In genomic region chr3:126777101-126777500, GRCm38 (mm10) we compare ENCODE assay signal across 12 mouse cellular contexts.
"Had no signal": no experiment of that assay in that cellular context is flagged by ENCODE, and none has a peak within 500 bp of the region (broad histone marks: within the 10 kb centered on the region; RNA-seq: fewer than 3 reads in every experiment).

No protein-coding gene starts in this region.

- DNase-seq: retina, postnatal 1 day; right cerebral cortex, adult 18-20 months; right cerebral cortex, postnatal 14 days; right cerebral cortex, postnatal 25 days; right cerebral cortex, postnatal 4 days; spleen, adult 18-20 months; thymus, adult 18-20 months; thymus, adult 2 months; thymus, postnatal 14 days; thymus, postnatal 25 days; thymus, postnatal 36 days; thymus, postnatal 4 days had no signal
